Mouse (Mus musculus): Measurements from ENCODE around the gene Scn2b.

DNA sequence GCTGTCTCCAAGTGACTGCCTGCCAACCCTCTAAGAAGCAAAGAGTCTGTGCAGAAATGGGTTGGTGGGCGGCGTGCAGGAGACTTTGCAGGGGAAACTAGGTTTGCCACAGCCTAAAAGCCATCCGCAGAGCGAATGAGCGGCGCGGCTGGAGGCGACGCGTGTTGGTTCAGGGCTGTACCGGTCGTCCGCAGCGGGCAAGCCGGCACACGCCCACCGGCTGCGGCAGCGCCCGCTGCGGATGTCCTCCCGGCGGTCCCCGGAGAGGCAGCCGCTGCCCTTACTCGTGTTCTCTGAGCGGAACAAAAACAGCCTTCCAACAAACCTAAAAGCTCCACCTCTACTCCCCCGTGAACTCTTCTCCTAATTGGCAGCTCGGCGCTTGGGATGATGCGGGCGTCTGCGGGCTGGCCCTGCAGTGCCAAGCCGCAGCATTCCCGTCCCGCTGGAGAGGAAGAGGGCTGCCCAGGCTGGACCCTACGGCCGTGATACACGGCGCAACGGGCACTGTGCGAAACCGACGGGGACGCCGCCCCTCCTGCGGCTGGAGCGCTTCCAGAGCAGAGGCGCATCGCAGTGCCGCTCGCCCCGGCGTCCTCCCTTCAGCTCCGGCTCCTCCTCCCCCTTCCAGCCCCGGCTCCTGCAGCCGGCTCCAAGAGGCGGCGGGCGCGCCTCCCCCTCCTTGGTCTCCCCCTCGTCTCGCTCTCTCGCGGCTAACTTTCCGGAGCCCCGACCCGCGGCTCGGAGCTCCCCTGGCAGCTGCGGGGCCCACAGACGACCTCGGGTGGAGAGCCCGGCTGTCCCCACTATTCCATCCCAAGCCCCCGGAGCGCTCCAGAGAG, 20.8 kb downstream of the Scn2b start, which contains the start of gene Scn4b:
- TF ChIP-seq CTCF (IDR thresholded peaks at IDR 0.05; ENCODE audit: borderline replicate concordance, control insufficient read depth, extremely low read depth, insufficient read depth, low read length, poor library complexity) = no peak
- TF ChIP-seq POLR2A (IDR thresholded peaks at IDR 0.05; ENCODE audit: control insufficient read depth, extremely low read depth, insufficient read depth, low read length, poor library complexity) = no peak
